Mouse (Mus musculus) embryonic fibroblast, embryonic 13.5 days (primary cell): ENCODE results near the gene Kcnab1.

Experiments
- CTCF ChIP-seq: IDR thresholded peaks from 2 replicates; pipeline ENCODE4 v1.5.1; 2011; ENCODE audit warnings: mild to moderate bottlenecking, control low read depth, low read length, moderate library complexity, borderline replicate concordance; ENCODE audit not compliant: insufficient read depth
- POLR2A ChIP-seq: IDR thresholded peaks from 2 replicates; pipeline ENCODE4 v1.6.1; 2011; ENCODE audit warnings: low read depth, mild to moderate bottlenecking, control low read depth, low read length, moderate library complexity

DNA sequence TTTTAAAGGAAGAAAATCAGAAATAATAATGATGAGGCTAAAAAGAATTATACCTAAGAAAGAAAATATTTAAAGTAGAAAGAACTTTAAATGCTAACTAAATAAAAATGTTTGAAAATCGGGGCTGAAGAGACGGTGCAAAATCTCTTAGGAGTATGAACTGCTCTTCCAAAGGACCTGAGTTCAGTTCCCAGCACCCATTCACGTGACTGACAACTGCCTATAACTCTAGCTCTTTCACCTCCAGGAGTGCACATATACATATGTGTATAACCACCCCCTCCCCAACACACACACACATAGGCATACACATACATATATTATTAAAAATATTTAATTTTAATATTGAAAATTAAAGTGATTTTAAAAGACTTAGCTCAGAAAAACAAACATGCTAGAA lies 288.4 kb downstream of the Kcnab1 start:
- TF ChIP-seq CTCF (no peak), POLR2A (no peak)
